Mouse (Mus musculus) MEL (cell line): ENCODE results near the gene Adcy4. TPM values are rescaled to one million over a fixed set of nuclear protein-coding genes. Genes with fewer than 3 reads are reported as not detected.
A peak's percentile ranks its signal among the peaks of the same experiment; 100 is the strongest.

Source experiments
- DNase-seq: peaks from one replicate; pipeline ENCODE4 v3.0.0; 2011; ENCODE audit warnings: low read depth, low spot score
- H3K27ac ChIP-seq: 2 replicates; pipeline ENCODE4 v1.5.1; 2012; ENCODE audit warnings: low read depth, mild to moderate bottlenecking, control low read depth, low read length, moderate library complexity; ENCODE audit not compliant: control insufficient read depth
- H3K27me3 ChIP-seq, 2 experiments: fragments of 150-350 bp in 1 of 2; sonication (generic) in 1 of 2; 2 replicates each; pipeline ENCODE4 v1.6.1; 2012; ENCODE audit warnings: low read length in 2 of 2, mild to moderate bottlenecking in 2 of 2, improper control_type of control experiment in 1 of 2, moderate library complexity in 1 of 2; ENCODE audit not compliant: insufficient read depth in 2 of 2, control insufficient read depth in 1 of 2
- H3K36me3 ChIP-seq, 2 experiments: 2 replicates each; pipeline ENCODE4 v1.6.1; 2012 to 2014; ENCODE audit warnings: low read length in 2 of 2, improper control_type of control experiment in 1 of 2, inconsistent platforms in 1 of 2, mild to moderate bottlenecking in 1 of 2; ENCODE audit not compliant: insufficient read depth in 2 of 2, control insufficient read depth in 1 of 2
- H3K4me1 ChIP-seq, 2 experiments: fragments of 150-350 bp in 1 of 2; sonication (generic) in 1 of 2; 2 replicates each; pipeline ENCODE4 v1.6.1; 2012; ENCODE audit warnings: low read length in 2 of 2, improper control_type of control experiment in 1 of 2, mild to moderate bottlenecking in 1 of 2; ENCODE audit not compliant: insufficient read depth in 2 of 2, control insufficient read depth in 1 of 2
- H3K4me3 ChIP-seq, 2 experiments: fragments of 150-350 bp in 1 of 2; sonication (generic) in 1 of 2; 2 replicates each; pipeline ENCODE4 v1.5.1; 2012; ENCODE audit warnings: low read depth in 2 of 2, low read length in 2 of 2, mild to moderate bottlenecking in 2 of 2, moderate library complexity in 2 of 2, control low read depth in 1 of 2, improper control_type of control experiment in 1 of 2; ENCODE audit not compliant: control insufficient read depth in 1 of 2, insufficient read depth in 1 of 2
- H3K79me2 ChIP-seq: 2 replicates; pipeline ENCODE4 v1.6.1; 2012; ENCODE audit warnings: mild to moderate bottlenecking, low read length, moderate library complexity; ENCODE audit not compliant: control insufficient read depth, poor library complexity, insufficient read depth
- H3K9ac ChIP-seq: 2 replicates; pipeline ENCODE4 v1.6.1; 2012; ENCODE audit warnings: low read depth, mild to moderate bottlenecking, control low read depth, low read length, moderate library complexity; ENCODE audit not compliant: control insufficient read depth, poor library complexity, severe bottlenecking
- H3K9me3 ChIP-seq: fragments of 150-350 bp; sonication (generic); replicated peaks from 2 replicates; pipeline ENCODE4 v1.6.1; 2012; ENCODE audit warnings: mild to moderate bottlenecking, low read length, improper control_type of control experiment, moderate library complexity; ENCODE audit not compliant: insufficient read depth
- CTCF ChIP-seq, 3 experiments: IDR thresholded peaks in 2 of 3; conservative IDR thresholded peaks in 1 of 3; 2 replicates each; pipeline ENCODE4 v1.5.1; 2011 to 2012; ENCODE audit warnings: low read length in 3 of 3, low read depth in 2 of 3, mild to moderate bottlenecking in 2 of 3, improper control_type of control experiment in 1 of 3, inconsistent platforms in 1 of 3, mixed read lengths in 1 of 3, moderate library complexity in 1 of 3; ENCODE audit not compliant: control insufficient read depth in 1 of 3, insufficient read depth in 1 of 3, poor library complexity in 1 of 3, severe bottlenecking in 1 of 3
- E2F4 ChIP-seq: IDR thresholded peaks from 2 replicates; pipeline ENCODE4 v1.6.1; 2011; ENCODE audit warnings: low read depth, low read length, improper control_type of control experiment, borderline replicate concordance
- JUND ChIP-seq: IDR thresholded peaks from 2 replicates; pipeline ENCODE4 v1.6.1; 2011; ENCODE audit warnings: low read depth, mild to moderate bottlenecking, improper control_type of control experiment, low read length
- MAX ChIP-seq: IDR thresholded peaks from 2 replicates; pipeline ENCODE4 v1.6.1; 2011; ENCODE audit warnings: low read length, improper control_type of control experiment
- MXI1 ChIP-seq: IDR thresholded peaks from 2 replicates; pipeline ENCODE4 v1.6.1; 2011; ENCODE audit warnings: mild to moderate bottlenecking, low read depth, low read length, improper control_type of control experiment
- MYB ChIP-seq: IDR thresholded peaks from 2 replicates; pipeline ENCODE4 v1.6.1; 2011; ENCODE audit warnings: mild to moderate bottlenecking, low read depth, low read length, improper control_type of control experiment
- MYC ChIP-seq: IDR thresholded peaks from 2 replicates; pipeline ENCODE4 v1.6.1; 2011; ENCODE audit warnings: low read depth, mild to moderate bottlenecking, low read length, improper control_type of control experiment, moderate library complexity
- NELFE ChIP-seq: IDR thresholded peaks from 2 replicates; pipeline ENCODE4 v1.6.1; 2011; ENCODE audit warnings: low read depth, low read length, improper control_type of control experiment
- POLR2A ChIP-seq, 2 experiments: IDR thresholded peaks; 2 replicates each; pipeline ENCODE4 v1.6.1; 2011 to 2012; ENCODE audit warnings: low read length in 2 of 2, mild to moderate bottlenecking in 2 of 2, control low read depth in 1 of 2, improper control_type of control experiment in 1 of 2, low read depth in 1 of 2, moderate library complexity in 1 of 2; ENCODE audit not compliant: control insufficient read depth in 1 of 2, insufficient read depth in 1 of 2, poor library complexity in 1 of 2
- POLR2AphosphoS5 ChIP-seq: IDR thresholded peaks from 2 replicates; pipeline ENCODE4 v1.6.1; 2012; ENCODE audit warnings: low read depth, borderline replicate concordance, mild to moderate bottlenecking, inconsistent platforms, low read length, moderate library complexity, mixed read lengths
- USF2 ChIP-seq, 2 experiments: IDR thresholded peaks; 2 replicates each; pipeline ENCODE4 v1.6.1; 2011 to 2012; ENCODE audit warnings: improper control_type of control experiment in 2 of 2, low read length in 2 of 2, borderline replicate concordance in 1 of 2, inconsistent platforms in 1 of 2, low read depth in 1 of 2, mild to moderate bottlenecking in 1 of 2; ENCODE audit not compliant: insufficient read depth in 1 of 2
- ZNF384 ChIP-seq: IDR thresholded peaks from 2 replicates; pipeline ENCODE4 v1.6.1; 2012; ENCODE audit warnings: low read depth, mild to moderate bottlenecking, inconsistent platforms, low read length, improper control_type of control experiment
- polyA plus RNA-seq, 2 experiments: library from polyadenylated mRNA; stranded (reverse) in 1 of 2; unstranded in 1 of 2; fragments of >175 nt in 1 of 2; fragments of >200 nt in 1 of 2; gene quantifications; 2 replicates each; pipeline versions ENCODE4 v1.2.1 to v1.2.4; 2012; ENCODE audit warnings: low replicate concordance in 2 of 2, low read depth in 1 of 2; ENCODE audit not compliant: insufficient read length in 2 of 2, insufficient read depth in 1 of 2, missing spikeins in 1 of 2
- total RNA-seq: library from RNA; depleted of rRNA; stranded (reverse); fragments of 300-350 nt; gene quantifications from 2 replicates; pipeline ENCODE4 v1.2.3, GENCODE M21; 2012

Gene Adcy4
- total and polyA plus RNA-seq, 3 experiments, result 0.19 to 0.35 TPM; not detected in 1

DNA sequence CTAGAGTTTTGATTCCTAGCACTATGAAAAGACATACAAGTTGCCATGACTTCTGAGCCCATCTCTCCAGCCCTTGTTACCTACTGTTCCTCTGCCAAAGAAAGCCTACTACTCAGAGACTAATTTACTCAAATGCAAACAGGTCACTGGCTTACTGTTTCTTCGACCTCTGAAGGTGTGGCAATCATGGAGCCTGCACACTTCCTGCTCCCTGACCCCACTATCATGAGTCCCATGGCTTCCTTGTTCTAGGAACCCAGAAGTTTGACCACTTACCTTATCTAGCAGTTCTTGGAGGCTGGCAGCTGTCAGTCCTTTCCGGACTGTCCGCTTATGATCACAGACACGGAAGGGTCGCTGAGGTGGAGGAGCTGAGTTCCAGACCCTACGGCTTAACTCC lies 26.3 kb downstream of the Adcy4 start:
- no peak for DNase-seq
- Histone ChIP-seq H3K9ac (no peak overlapping the region), H3K36me3 (peaks cover 0 to 2% of the 10 kb centered on the region in 2 experiments; a peak in 2 of 4 replicates), H3K79me2 (no peaks in the 10 kb centered on the region), H3K27me3 (no peaks in the 10 kb centered on the region), H3K4me1 (no peaks in the 10 kb centered on the region), H3K27ac (no peak overlapping the region), H3K9me3 (no peaks in the 10 kb centered on the region), H3K4me3 (no peak overlapping the region)
- TF ChIP-seq POLR2A (IDR thresholded peaks at IDR 0.05; ENCODE audit: control insufficient read depth in 1 of 2, insufficient read depth in 1 of 2, low read depth in 1 of 2, low read length in 2 of 2, poor library complexity in 1 of 2) (peak in 1 of 2 experiments; percentile 42; a peak in 1 of 4 replicates), USF2 (IDR thresholded peaks at IDR 0.05; ENCODE audit: borderline replicate concordance in 1 of 2, insufficient read depth in 1 of 2, low read depth in 1 of 2, low read length in 2 of 2) (no peak)

DNA sequence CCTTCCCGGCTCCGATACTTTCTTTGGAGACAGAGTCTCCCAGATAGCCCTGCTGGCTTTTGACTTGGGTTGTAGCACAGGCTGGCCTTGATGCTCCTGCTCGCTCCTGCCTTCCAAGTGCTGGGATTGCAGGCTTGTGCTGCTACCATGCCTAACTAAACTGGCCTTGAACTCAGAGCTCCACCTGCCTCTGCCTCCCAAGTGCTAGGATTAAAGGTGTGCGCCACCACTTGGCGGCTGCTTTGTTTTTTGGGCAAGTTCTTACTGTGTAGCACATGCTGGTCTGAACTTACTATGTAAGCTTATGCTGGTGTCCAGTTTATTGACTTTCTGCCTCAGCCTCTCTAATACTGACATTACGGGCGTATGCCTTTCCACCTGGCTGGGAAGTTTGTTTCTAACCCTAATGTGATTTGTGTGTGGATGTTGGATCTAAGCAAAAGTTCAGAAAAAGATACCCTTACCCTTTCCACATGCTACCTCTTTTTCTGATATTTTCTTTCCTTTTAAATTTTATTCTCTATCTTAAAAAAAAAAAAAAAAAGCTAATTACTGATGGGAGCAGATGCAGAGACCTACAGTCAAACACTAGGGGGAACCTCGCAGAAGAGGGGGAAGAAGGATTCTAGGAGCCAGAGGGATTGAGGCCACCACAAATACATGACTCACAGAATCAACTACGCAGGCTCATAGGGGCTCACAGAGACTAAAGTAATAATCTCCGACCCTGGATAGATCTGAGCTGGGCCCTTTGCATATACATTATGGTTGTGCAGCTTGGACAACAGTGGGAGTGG lies 36.6 kb downstream of the Adcy4 start:
- Histone ChIP-seq H3K27ac (no peak overlapping the region), H3K4me1 (peaks cover 3 to 18% of the 10 kb centered on the region in 2 experiments; a peak in 2 of 4 replicates)

GRCm38 (mm10) chr14:55745861-55746237 lies 38.0 kb downstream of the Adcy4 start:
- no peaks in the 10 kb centered on the region for H3K9me3 ChIP-seq
- H3K9ac ChIP-seq, result peak overlapping the region; percentile 97
- H3K27me3 ChIP-seq, result no peaks in the 10 kb centered on the region
- no peak for TF ChIP-seq MAX
- TF ChIP-seq MXI1, result peak; percentile 53; the same call in 1 of the 2 replicates
- TF ChIP-seq MYB, result no peak
- 0 out of 2 replicates have a peak, but pooled peaks have one; percentile 39 for TF ChIP-seq MYC
- peak; percentile 74 for TF ChIP-seq ZNF384
- no peak for TF ChIP-seq POLR2AphosphoS5
- TF ChIP-seq E2F4, result peak; percentile 38; the same call in 1 of the 2 replicates
- H3K4me1 ChIP-seq, result peaks cover 3 to 18% of the 10 kb centered on the region in 2 experiments; a peak in 2 of 4 replicates
- peaks cover 22% of the 10 kb centered on the region for H3K79me2 ChIP-seq
- DNase-seq, result no peak
- H3K27ac ChIP-seq, result peak overlapping the region; percentile 74
- peak overlapping the region; percentile 94 to 99 for H3K4me3 ChIP-seq
- peaks cover 10 to 14% of the 10 kb centered on the region in 2 experiments; a peak in 3 of 4 replicates for H3K36me3 ChIP-seq

More for the DNA sequence above, 36.6 kb downstream of the Adcy4 start:
- peak; percentile 32 for DNase-seq
- no peak for TF ChIP-seq JUND
- peak; percentile 47; the same call in 1 of the 2 replicates for TF ChIP-seq ZNF384
- TF ChIP-seq CTCF (IDR thresholded peaks at IDR 0.05 in 2 of 3, conservative IDR thresholded peaks at IDR 0.05 in 1 of 3; ENCODE audit: control insufficient read depth in 1 of 3, insufficient read depth in 1 of 3, low read depth in 2 of 3, low read length in 3 of 3, poor library complexity in 1 of 3, severe bottlenecking in 1 of 3), result peak in 1 of 3 experiments; percentile 10; a peak in 1 of 6 replicates
- no peak for TF ChIP-seq NELFE
- Histone ChIP-seq H3K4me3 (peak overlapping the region; percentile 94 to 99), H3K27me3 (no peaks in the 10 kb centered on the region), H3K36me3 (peaks cover 10 to 23% of the 10 kb centered on the region in 2 experiments; a peak in 3 of 4 replicates), H3K9me3 (no peaks in the 10 kb centered on the region), H3K79me2 (peaks cover 22% of the 10 kb centered on the region), H3K9ac (peak overlapping the region; percentile 97)
